Mouse (Mus musculus) MEL (cell line): ENCODE data around the gene Cwc27. TPM values are rescaled to one million over a fixed set of nuclear protein-coding genes. Genes with fewer than 3 reads are reported as not detected.

Source experiments
- DNase-seq: peaks from one replicate; pipeline ENCODE4 v3.0.0; 2011; ENCODE audit warnings: low read depth, low spot score
- H3K27ac ChIP-seq: 2 replicates; pipeline ENCODE4 v1.5.1; 2012; ENCODE audit warnings: low read depth, mild to moderate bottlenecking, control low read depth, low read length, moderate library complexity; ENCODE audit not compliant: control insufficient read depth
- H3K27me3 ChIP-seq, 2 experiments: fragments of 150-350 bp in 1 of 2; sonication (generic) in 1 of 2; 2 replicates each; pipeline ENCODE4 v1.6.1; 2012; ENCODE audit warnings: low read length in 2 of 2, mild to moderate bottlenecking in 2 of 2, improper control_type of control experiment in 1 of 2, moderate library complexity in 1 of 2; ENCODE audit not compliant: insufficient read depth in 2 of 2, control insufficient read depth in 1 of 2
- H3K36me3 ChIP-seq, 2 experiments: 2 replicates each; pipeline ENCODE4 v1.6.1; 2012 to 2014; ENCODE audit warnings: low read length in 2 of 2, improper control_type of control experiment in 1 of 2, inconsistent platforms in 1 of 2, mild to moderate bottlenecking in 1 of 2; ENCODE audit not compliant: insufficient read depth in 2 of 2, control insufficient read depth in 1 of 2
- H3K4me1 ChIP-seq, 2 experiments: fragments of 150-350 bp in 1 of 2; sonication (generic) in 1 of 2; 2 replicates each; pipeline ENCODE4 v1.6.1; 2012; ENCODE audit warnings: low read length in 2 of 2, improper control_type of control experiment in 1 of 2, mild to moderate bottlenecking in 1 of 2; ENCODE audit not compliant: insufficient read depth in 2 of 2, control insufficient read depth in 1 of 2
- H3K4me3 ChIP-seq, 2 experiments: fragments of 150-350 bp in 1 of 2; sonication (generic) in 1 of 2; 2 replicates each; pipeline ENCODE4 v1.5.1; 2012; ENCODE audit warnings: low read depth in 2 of 2, low read length in 2 of 2, mild to moderate bottlenecking in 2 of 2, moderate library complexity in 2 of 2, control low read depth in 1 of 2, improper control_type of control experiment in 1 of 2; ENCODE audit not compliant: control insufficient read depth in 1 of 2, insufficient read depth in 1 of 2
- H3K79me2 ChIP-seq: 2 replicates; pipeline ENCODE4 v1.6.1; 2012; ENCODE audit warnings: mild to moderate bottlenecking, low read length, moderate library complexity; ENCODE audit not compliant: control insufficient read depth, poor library complexity, insufficient read depth
- H3K9ac ChIP-seq: 2 replicates; pipeline ENCODE4 v1.6.1; 2012; ENCODE audit warnings: low read depth, mild to moderate bottlenecking, control low read depth, low read length, moderate library complexity; ENCODE audit not compliant: control insufficient read depth, poor library complexity, severe bottlenecking
- H3K9me3 ChIP-seq: fragments of 150-350 bp; sonication (generic); replicated peaks from 2 replicates; pipeline ENCODE4 v1.6.1; 2012; ENCODE audit warnings: mild to moderate bottlenecking, low read length, improper control_type of control experiment, moderate library complexity; ENCODE audit not compliant: insufficient read depth
- BHLHE40 ChIP-seq: IDR thresholded peaks from 2 replicates; pipeline ENCODE4 v1.6.1; 2012; ENCODE audit warnings: low read depth, mild to moderate bottlenecking, inconsistent platforms, low read length, improper control_type of control experiment, borderline replicate concordance
- E2F4 ChIP-seq: IDR thresholded peaks from 2 replicates; pipeline ENCODE4 v1.6.1; 2011; ENCODE audit warnings: low read depth, low read length, improper control_type of control experiment, borderline replicate concordance
- ELF1 ChIP-seq: IDR thresholded peaks from 2 replicates; pipeline ENCODE4 v1.6.1; 2014; ENCODE audit warnings: low read depth, mild to moderate bottlenecking, inconsistent platforms, low read length, improper control_type of control experiment, moderate library complexity
- EP300 ChIP-seq, 2 experiments: IDR thresholded peaks; 2 replicates each; pipeline ENCODE4 v1.6.1; 2011; ENCODE audit warnings: improper control_type of control experiment in 2 of 2, low read length in 2 of 2, low read depth in 1 of 2, mild to moderate bottlenecking in 1 of 2
- ETS1 ChIP-seq: IDR thresholded peaks from 2 replicates; pipeline ENCODE4 v1.6.1; 2012; ENCODE audit warnings: low read depth, mild to moderate bottlenecking, inconsistent platforms, low read length, improper control_type of control experiment, moderate library complexity
- JUND ChIP-seq: IDR thresholded peaks from 2 replicates; pipeline ENCODE4 v1.6.1; 2011; ENCODE audit warnings: low read depth, mild to moderate bottlenecking, improper control_type of control experiment, low read length
- MAFK ChIP-seq: IDR thresholded peaks from 2 replicates; pipeline ENCODE4 v1.6.1; 2011; ENCODE audit warnings: low read depth, mild to moderate bottlenecking, low read length, improper control_type of control experiment, borderline replicate concordance
- MAX ChIP-seq: IDR thresholded peaks from 2 replicates; pipeline ENCODE4 v1.6.1; 2011; ENCODE audit warnings: low read length, improper control_type of control experiment
- MEF2A ChIP-seq: IDR thresholded peaks from 2 replicates; pipeline ENCODE4 v1.6.1; 2014; ENCODE audit warnings: low read depth, mild to moderate bottlenecking, inconsistent platforms, low read length, improper control_type of control experiment; ENCODE audit not compliant: poor library complexity, insufficient replicate concordance, severe bottlenecking; ENCODE audit errors: extremely low read depth
- MXI1 ChIP-seq: IDR thresholded peaks from 2 replicates; pipeline ENCODE4 v1.6.1; 2011; ENCODE audit warnings: mild to moderate bottlenecking, low read depth, low read length, improper control_type of control experiment
- NELFE ChIP-seq: IDR thresholded peaks from 2 replicates; pipeline ENCODE4 v1.6.1; 2011; ENCODE audit warnings: low read depth, low read length, improper control_type of control experiment
- POLR2A ChIP-seq, 2 experiments: IDR thresholded peaks; 2 replicates each; pipeline ENCODE4 v1.6.1; 2011 to 2012; ENCODE audit warnings: low read length in 2 of 2, mild to moderate bottlenecking in 2 of 2, control low read depth in 1 of 2, improper control_type of control experiment in 1 of 2, low read depth in 1 of 2, moderate library complexity in 1 of 2; ENCODE audit not compliant: control insufficient read depth in 1 of 2, insufficient read depth in 1 of 2, poor library complexity in 1 of 2
- POLR2AphosphoS2 ChIP-seq: IDR thresholded peaks from 2 replicates; pipeline ENCODE4 v1.6.1; 2011; ENCODE audit warnings: low read length, improper control_type of control experiment
- RAD21 ChIP-seq: IDR thresholded peaks from 2 replicates; pipeline ENCODE4 v1.6.1; 2011; ENCODE audit warnings: mild to moderate bottlenecking, low read depth, low read length, improper control_type of control experiment
- RCOR1 ChIP-seq: IDR thresholded peaks from 2 replicates; pipeline ENCODE4 v1.6.1; 2012; ENCODE audit warnings: low read depth, mild to moderate bottlenecking, inconsistent platforms, low read length, improper control_type of control experiment
- SIN3A ChIP-seq: IDR thresholded peaks from 2 replicates; pipeline ENCODE4 v1.6.1; 2012; ENCODE audit warnings: low read length, improper control_type of control experiment, inconsistent platforms
- TAL1 ChIP-seq: IDR thresholded peaks from 2 replicates; pipeline ENCODE4 v1.6.1; 2012; ENCODE audit warnings: mild to moderate bottlenecking, inconsistent platforms, low read length, moderate library complexity, mixed read lengths
- TBP ChIP-seq: IDR thresholded peaks from 2 replicates; pipeline ENCODE4 v1.8.0; 2011; ENCODE audit warnings: low read depth, low read length, improper control_type of control experiment
- TCF12 ChIP-seq: IDR thresholded peaks from 2 replicates; pipeline ENCODE4 v1.6.1; 2014; ENCODE audit warnings: low read depth, mild to moderate bottlenecking, inconsistent platforms, low read length, improper control_type of control experiment, moderate library complexity
- UBTF ChIP-seq: IDR thresholded peaks from 2 replicates; pipeline ENCODE4 v1.6.1; 2012; ENCODE audit warnings: low read depth, mild to moderate bottlenecking, inconsistent platforms, low read length, improper control_type of control experiment, moderate library complexity, borderline replicate concordance; ENCODE audit not compliant: insufficient read depth
- USF2 ChIP-seq, 2 experiments: IDR thresholded peaks; 2 replicates each; pipeline ENCODE4 v1.6.1; 2011 to 2012; ENCODE audit warnings: improper control_type of control experiment in 2 of 2, low read length in 2 of 2, borderline replicate concordance in 1 of 2, inconsistent platforms in 1 of 2, low read depth in 1 of 2, mild to moderate bottlenecking in 1 of 2; ENCODE audit not compliant: insufficient read depth in 1 of 2
- ZC3H11A ChIP-seq: IDR thresholded peaks from 2 replicates; pipeline ENCODE4 v1.6.1; 2012; ENCODE audit warnings: low read depth, mild to moderate bottlenecking, inconsistent platforms, low read length, improper control_type of control experiment
- ZKSCAN1 ChIP-seq: IDR thresholded peaks from 2 replicates; pipeline ENCODE4 v1.6.1; 2012; ENCODE audit warnings: low read depth, mild to moderate bottlenecking, inconsistent platforms, low read length, improper control_type of control experiment, moderate library complexity
- ZNF384 ChIP-seq: IDR thresholded peaks from 2 replicates; pipeline ENCODE4 v1.6.1; 2012; ENCODE audit warnings: low read depth, mild to moderate bottlenecking, inconsistent platforms, low read length, improper control_type of control experiment
- polyA plus RNA-seq, 2 experiments: library from polyadenylated mRNA; stranded (reverse) in 1 of 2; unstranded in 1 of 2; fragments of >175 nt in 1 of 2; fragments of >200 nt in 1 of 2; gene quantifications; 2 replicates each; pipeline versions ENCODE4 v1.2.1 to v1.2.4; 2012; ENCODE audit warnings: low replicate concordance in 2 of 2, low read depth in 1 of 2; ENCODE audit not compliant: insufficient read length in 2 of 2, insufficient read depth in 1 of 2, missing spikeins in 1 of 2
- total RNA-seq: library from RNA; depleted of rRNA; stranded (reverse); fragments of 300-350 nt; gene quantifications from 2 replicates; pipeline ENCODE4 v1.2.3, GENCODE M21; 2012

Gene Cwc27
- total and polyA plus RNA-seq, 3 experiments = 18.3 to 22.0 TPM; not detected in 1

DNA sequence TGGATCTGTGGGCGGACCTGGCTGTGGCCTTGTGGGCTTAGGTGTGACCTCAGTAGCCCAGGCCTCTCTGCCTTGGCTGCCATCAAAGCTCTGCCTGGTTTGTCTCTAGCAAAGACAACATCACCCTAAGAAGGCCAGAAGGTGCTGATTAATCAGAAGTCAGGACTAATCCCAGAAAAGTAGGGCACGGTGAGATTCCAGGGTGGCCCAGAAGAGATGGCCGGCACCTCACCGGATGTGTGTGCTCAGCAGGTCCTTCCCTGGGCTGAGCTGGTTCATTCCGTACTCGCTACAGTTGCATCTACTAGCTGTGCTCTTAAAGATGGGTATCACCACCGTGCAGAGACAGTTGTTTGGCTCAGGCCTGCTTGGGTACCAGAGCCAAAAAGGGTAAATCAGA lies 201.8 kb downstream of the Cwc27 start:
- no peak for DNase-seq
- Histone ChIP-seq H3K79me2 (no peaks in the 10 kb centered on the region), H3K36me3 (no peaks in the 10 kb centered on the region), H3K27me3 (no peaks in the 10 kb centered on the region), H3K4me3 (no peak overlapping the region), H3K9ac (no peak overlapping the region), H3K4me1 (no peaks in the 10 kb centered on the region), H3K9me3 (no peaks in the 10 kb centered on the region), H3K27ac (no peak overlapping the region)
- TF ChIP-seq ELF1 (no peak), RCOR1 (no peak), ZNF384 (no peak), RAD21 (no peak), ETS1 (no peak), E2F4 (no peak), TCF12 (no peak), POLR2A (IDR thresholded peaks at IDR 0.05; ENCODE audit: control insufficient read depth in 1 of 2, insufficient read depth in 1 of 2, low read depth in 1 of 2, low read length in 2 of 2, poor library complexity in 1 of 2) (no peak), EP300 (IDR thresholded peaks at IDR 0.05; ENCODE audit: low read depth in 1 of 2, low read length in 2 of 2) (no peak), TBP (no peak), USF2 (IDR thresholded peaks at IDR 0.05; ENCODE audit: borderline replicate concordance in 1 of 2, insufficient read depth in 1 of 2, low read depth in 1 of 2, low read length in 2 of 2) (no peak), JUND (no peak), ZKSCAN1 (no peak), MEF2A (no peak), UBTF (no peak), BHLHE40 (no peak)

DNA sequence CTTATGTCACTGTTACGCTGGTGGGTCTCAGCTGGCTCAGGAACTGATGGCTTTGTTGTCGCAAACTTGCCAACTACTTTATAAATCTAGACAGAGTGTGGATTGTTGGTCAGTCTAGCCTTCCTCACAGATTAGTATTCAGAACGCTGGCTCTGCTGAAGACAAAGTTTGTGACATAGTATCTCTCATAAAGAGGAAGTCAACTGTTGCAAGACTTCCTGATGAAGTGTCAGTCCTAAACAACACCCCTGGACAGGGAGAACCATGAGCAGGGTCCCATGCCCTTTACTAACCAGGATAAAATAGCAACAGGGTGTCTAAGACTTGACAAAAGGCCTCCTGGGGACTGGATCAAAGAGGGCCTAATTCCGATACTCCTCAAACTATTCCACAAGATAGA lies 205.6 kb downstream of the Cwc27 start:
- Histone ChIP-seq H3K27ac (no peak overlapping the region), H3K27me3 (no peaks in the 10 kb centered on the region; a peak in 1 of 4 replicates), H3K9ac (no peak overlapping the region), H3K36me3 (no peaks in the 10 kb centered on the region), H3K79me2 (no peaks in the 10 kb centered on the region), H3K4me3 (no peak overlapping the region), H3K4me1 (no peaks in the 10 kb centered on the region), H3K9me3 (no peaks in the 10 kb centered on the region)
- TF ChIP-seq ZC3H11A (no peak), NELFE (no peak), SIN3A (no peak), POLR2AphosphoS2 (no peak), E2F4 (no peak), MAFK (no peak), TBP (no peak), MAX (no peak), MXI1 (no peak), TAL1 (no peak)
- no peak for DNase-seq
